Mouse (Mus musculus) MEL (cell line): Measurements from ENCODE around the gene Dlg2. TPM values are rescaled to one million over a fixed set of nuclear protein-coding genes. Genes with fewer than 3 reads are reported as not detected.

Experiments
- DNase-seq: peaks from one replicate; pipeline ENCODE4 v3.0.0; 2011; ENCODE audit warnings: low read depth, low spot score
- H3K27ac ChIP-seq: 2 replicates; pipeline ENCODE4 v1.5.1; 2012; ENCODE audit warnings: low read depth, mild to moderate bottlenecking, control low read depth, low read length, moderate library complexity; ENCODE audit not compliant: control insufficient read depth
- H3K27me3 ChIP-seq, 2 experiments: fragments of 150-350 bp in 1 of 2; sonication (generic) in 1 of 2; 2 replicates each; pipeline ENCODE4 v1.6.1; 2012; ENCODE audit warnings: low read length in 2 of 2, mild to moderate bottlenecking in 2 of 2, improper control_type of control experiment in 1 of 2, moderate library complexity in 1 of 2; ENCODE audit not compliant: insufficient read depth in 2 of 2, control insufficient read depth in 1 of 2
- H3K36me3 ChIP-seq, 2 experiments: 2 replicates each; pipeline ENCODE4 v1.6.1; 2012 to 2014; ENCODE audit warnings: low read length in 2 of 2, improper control_type of control experiment in 1 of 2, inconsistent platforms in 1 of 2, mild to moderate bottlenecking in 1 of 2; ENCODE audit not compliant: insufficient read depth in 2 of 2, control insufficient read depth in 1 of 2
- H3K4me1 ChIP-seq, 2 experiments: fragments of 150-350 bp in 1 of 2; sonication (generic) in 1 of 2; 2 replicates each; pipeline ENCODE4 v1.6.1; 2012; ENCODE audit warnings: low read length in 2 of 2, improper control_type of control experiment in 1 of 2, mild to moderate bottlenecking in 1 of 2; ENCODE audit not compliant: insufficient read depth in 2 of 2, control insufficient read depth in 1 of 2
- H3K4me3 ChIP-seq, 2 experiments: fragments of 150-350 bp in 1 of 2; sonication (generic) in 1 of 2; 2 replicates each; pipeline ENCODE4 v1.5.1; 2012; ENCODE audit warnings: low read depth in 2 of 2, low read length in 2 of 2, mild to moderate bottlenecking in 2 of 2, moderate library complexity in 2 of 2, control low read depth in 1 of 2, improper control_type of control experiment in 1 of 2; ENCODE audit not compliant: control insufficient read depth in 1 of 2, insufficient read depth in 1 of 2
- H3K79me2 ChIP-seq: 2 replicates; pipeline ENCODE4 v1.6.1; 2012; ENCODE audit warnings: mild to moderate bottlenecking, low read length, moderate library complexity; ENCODE audit not compliant: control insufficient read depth, poor library complexity, insufficient read depth
- H3K9ac ChIP-seq: 2 replicates; pipeline ENCODE4 v1.6.1; 2012; ENCODE audit warnings: low read depth, mild to moderate bottlenecking, control low read depth, low read length, moderate library complexity; ENCODE audit not compliant: control insufficient read depth, poor library complexity, severe bottlenecking
- H3K9me3 ChIP-seq: fragments of 150-350 bp; sonication (generic); replicated peaks from 2 replicates; pipeline ENCODE4 v1.6.1; 2012; ENCODE audit warnings: mild to moderate bottlenecking, low read length, improper control_type of control experiment, moderate library complexity; ENCODE audit not compliant: insufficient read depth
- BHLHE40 ChIP-seq: IDR thresholded peaks from 2 replicates; pipeline ENCODE4 v1.6.1; 2012; ENCODE audit warnings: low read depth, mild to moderate bottlenecking, inconsistent platforms, low read length, improper control_type of control experiment, borderline replicate concordance
- CHD1 ChIP-seq: IDR thresholded peaks from 2 replicates; pipeline ENCODE4 v1.6.1; 2012; ENCODE audit warnings: low read depth, mild to moderate bottlenecking, inconsistent platforms, low read length, improper control_type of control experiment
- CTCF ChIP-seq, 3 experiments: IDR thresholded peaks in 2 of 3; conservative IDR thresholded peaks in 1 of 3; 2 replicates each; pipeline ENCODE4 v1.5.1; 2011 to 2012; ENCODE audit warnings: low read length in 3 of 3, low read depth in 2 of 3, mild to moderate bottlenecking in 2 of 3, improper control_type of control experiment in 1 of 3, inconsistent platforms in 1 of 3, mixed read lengths in 1 of 3, moderate library complexity in 1 of 3; ENCODE audit not compliant: control insufficient read depth in 1 of 3, insufficient read depth in 1 of 3, poor library complexity in 1 of 3, severe bottlenecking in 1 of 3
- ELF1 ChIP-seq: IDR thresholded peaks from 2 replicates; pipeline ENCODE4 v1.6.1; 2014; ENCODE audit warnings: low read depth, mild to moderate bottlenecking, inconsistent platforms, low read length, improper control_type of control experiment, moderate library complexity
- EP300 ChIP-seq, 2 experiments: IDR thresholded peaks; 2 replicates each; pipeline ENCODE4 v1.6.1; 2011; ENCODE audit warnings: improper control_type of control experiment in 2 of 2, low read length in 2 of 2, low read depth in 1 of 2, mild to moderate bottlenecking in 1 of 2
- GABPA ChIP-seq: IDR thresholded peaks from 2 replicates; pipeline ENCODE4 v1.6.1; 2012; ENCODE audit warnings: low read depth, mild to moderate bottlenecking, inconsistent platforms, low read length, improper control_type of control experiment, moderate library complexity
- HCFC1 ChIP-seq: IDR thresholded peaks from 2 replicates; pipeline ENCODE4 v1.6.1; 2012; ENCODE audit warnings: low read depth, mild to moderate bottlenecking, inconsistent platforms, low read length, improper control_type of control experiment, moderate library complexity
- MAFK ChIP-seq: IDR thresholded peaks from 2 replicates; pipeline ENCODE4 v1.6.1; 2011; ENCODE audit warnings: low read depth, mild to moderate bottlenecking, low read length, improper control_type of control experiment, borderline replicate concordance
- MAX ChIP-seq: IDR thresholded peaks from 2 replicates; pipeline ENCODE4 v1.6.1; 2011; ENCODE audit warnings: low read length, improper control_type of control experiment
- MXI1 ChIP-seq: IDR thresholded peaks from 2 replicates; pipeline ENCODE4 v1.6.1; 2011; ENCODE audit warnings: mild to moderate bottlenecking, low read depth, low read length, improper control_type of control experiment
- MYB ChIP-seq: IDR thresholded peaks from 2 replicates; pipeline ENCODE4 v1.6.1; 2011; ENCODE audit warnings: mild to moderate bottlenecking, low read depth, low read length, improper control_type of control experiment
- MYC ChIP-seq: IDR thresholded peaks from 2 replicates; pipeline ENCODE4 v1.6.1; 2011; ENCODE audit warnings: low read depth, mild to moderate bottlenecking, low read length, improper control_type of control experiment, moderate library complexity
- NELFE ChIP-seq: IDR thresholded peaks from 2 replicates; pipeline ENCODE4 v1.6.1; 2011; ENCODE audit warnings: low read depth, low read length, improper control_type of control experiment
- POLR2AphosphoS2 ChIP-seq: IDR thresholded peaks from 2 replicates; pipeline ENCODE4 v1.6.1; 2011; ENCODE audit warnings: low read length, improper control_type of control experiment
- POLR2AphosphoS5 ChIP-seq: IDR thresholded peaks from 2 replicates; pipeline ENCODE4 v1.6.1; 2012; ENCODE audit warnings: low read depth, borderline replicate concordance, mild to moderate bottlenecking, inconsistent platforms, low read length, moderate library complexity, mixed read lengths
- RAD21 ChIP-seq: IDR thresholded peaks from 2 replicates; pipeline ENCODE4 v1.6.1; 2011; ENCODE audit warnings: mild to moderate bottlenecking, low read depth, low read length, improper control_type of control experiment
- SMC3 ChIP-seq: IDR thresholded peaks from 2 replicates; pipeline ENCODE4 v1.6.1; 2011; ENCODE audit warnings: low read depth, low read length, improper control_type of control experiment
- TAL1 ChIP-seq: IDR thresholded peaks from 2 replicates; pipeline ENCODE4 v1.6.1; 2012; ENCODE audit warnings: mild to moderate bottlenecking, inconsistent platforms, low read length, moderate library complexity, mixed read lengths
- TBP ChIP-seq: IDR thresholded peaks from 2 replicates; pipeline ENCODE4 v1.8.0; 2011; ENCODE audit warnings: low read depth, low read length, improper control_type of control experiment
- TCF12 ChIP-seq: IDR thresholded peaks from 2 replicates; pipeline ENCODE4 v1.6.1; 2014; ENCODE audit warnings: low read depth, mild to moderate bottlenecking, inconsistent platforms, low read length, improper control_type of control experiment, moderate library complexity
- USF1 ChIP-seq: IDR thresholded peaks from 2 replicates; pipeline ENCODE4 v1.6.1; 2014; ENCODE audit warnings: low read depth, mild to moderate bottlenecking, inconsistent platforms, low read length, improper control_type of control experiment, moderate library complexity
- ZC3H11A ChIP-seq: IDR thresholded peaks from 2 replicates; pipeline ENCODE4 v1.6.1; 2012; ENCODE audit warnings: low read depth, mild to moderate bottlenecking, inconsistent platforms, low read length, improper control_type of control experiment
- ZNF384 ChIP-seq: IDR thresholded peaks from 2 replicates; pipeline ENCODE4 v1.6.1; 2012; ENCODE audit warnings: low read depth, mild to moderate bottlenecking, inconsistent platforms, low read length, improper control_type of control experiment
- polyA plus RNA-seq, 2 experiments: library from polyadenylated mRNA; stranded (reverse) in 1 of 2; unstranded in 1 of 2; fragments of >175 nt in 1 of 2; fragments of >200 nt in 1 of 2; gene quantifications; 2 replicates each; pipeline versions ENCODE4 v1.2.1 to v1.2.4; 2012; ENCODE audit warnings: low replicate concordance in 2 of 2, low read depth in 1 of 2; ENCODE audit not compliant: insufficient read length in 2 of 2, insufficient read depth in 1 of 2, missing spikeins in 1 of 2
- total RNA-seq: library from RNA; depleted of rRNA; stranded (reverse); fragments of 300-350 nt; gene quantifications from 2 replicates; pipeline ENCODE4 v1.2.3, GENCODE M21; 2012

Dlg2 gene
- total and polyA plus RNA-seq, 3 experiments = 0.04 TPM; not detected in 2

DNA sequence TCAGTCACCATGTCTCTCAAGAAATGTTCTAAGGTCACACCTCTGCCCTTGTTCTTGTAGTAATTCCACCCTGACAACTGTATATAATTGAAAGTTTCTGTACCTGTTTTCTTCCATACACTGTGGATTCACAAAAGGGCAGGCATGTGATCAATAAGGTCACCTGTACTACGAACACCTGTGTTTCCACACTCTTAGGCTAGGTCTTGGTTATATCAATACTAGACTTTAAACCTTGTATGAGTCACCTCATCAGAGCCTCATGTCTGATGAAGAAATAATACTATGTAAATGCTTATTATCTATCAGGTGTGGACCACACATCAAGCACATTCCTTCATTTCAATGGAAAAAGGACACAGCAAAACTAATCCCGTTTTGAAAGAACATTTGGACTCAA is 1831.7 kb downstream of the Dlg2 start:
- no peaks in the 10 kb centered on the region for H3K79me2 ChIP-seq
- no peaks in the 10 kb centered on the region for H3K36me3 ChIP-seq
- no peak overlapping the region for H3K27ac ChIP-seq
- no peaks in the 10 kb centered on the region for H3K4me1 ChIP-seq
- no peak for DNase-seq
- H3K9me3 ChIP-seq = no peaks in the 10 kb centered on the region
- H3K9ac ChIP-seq = no peak overlapping the region
- no peak overlapping the region for H3K4me3 ChIP-seq
- H3K27me3 ChIP-seq = no peaks in the 10 kb centered on the region
- TF ChIP-seq BHLHE40 = no peak
- no peak for TF ChIP-seq TBP
- no peak for TF ChIP-seq SMC3
- no peak for TF ChIP-seq POLR2AphosphoS2
- TF ChIP-seq MXI1 = no peak
- TF ChIP-seq NELFE = no peak
- no peak for TF ChIP-seq EP300 (IDR thresholded peaks at IDR 0.05; ENCODE audit: low read depth in 1 of 2, low read length in 2 of 2)
- TF ChIP-seq GABPA = no peak

DNA sequence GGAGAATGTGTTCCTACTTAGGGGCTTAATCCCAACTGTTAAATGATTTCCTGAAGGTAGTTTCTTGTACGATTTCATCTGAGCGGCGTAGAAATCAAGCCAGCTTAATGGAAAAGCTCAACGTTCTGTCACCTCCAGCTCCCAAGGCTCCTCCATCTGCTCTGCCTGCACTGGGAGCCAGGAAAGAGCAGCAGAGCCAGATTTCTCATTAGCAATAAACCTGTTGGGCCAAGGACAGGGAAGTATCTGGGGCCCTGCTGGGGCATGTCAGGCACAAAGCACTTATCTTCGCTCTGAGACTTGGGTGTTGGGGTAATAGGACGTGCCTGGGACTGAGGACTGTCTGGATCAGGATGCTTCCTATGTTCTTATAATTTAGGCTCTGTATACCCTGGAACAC is 1839.9 kb downstream of the Dlg2 start:
- Histone ChIP-seq H3K27me3 (no peaks in the 10 kb centered on the region), H3K27ac (no peak overlapping the region), H3K36me3 (no peaks in the 10 kb centered on the region), H3K9me3 (no peaks in the 10 kb centered on the region), H3K79me2 (no peaks in the 10 kb centered on the region), H3K9ac (no peak overlapping the region), H3K4me3 (no peak overlapping the region), H3K4me1 (no peaks in the 10 kb centered on the region)
- DNase-seq = no peak
- TF ChIP-seq MYB = no peak
- TF ChIP-seq BHLHE40 = no peak
- TF ChIP-seq CTCF (IDR thresholded peaks at IDR 0.05 in 2 of 3, conservative IDR thresholded peaks at IDR 0.05 in 1 of 3; ENCODE audit: control insufficient read depth in 1 of 3, insufficient read depth in 1 of 3, low read depth in 2 of 3, low read length in 3 of 3, poor library complexity in 1 of 3, severe bottlenecking in 1 of 3) = no peak
- no peak for TF ChIP-seq POLR2AphosphoS5
- TF ChIP-seq MAX = no peak
- no peak for TF ChIP-seq CHD1
- no peak for TF ChIP-seq ELF1
- no peak for TF ChIP-seq MAFK
- TF ChIP-seq MYC = no peak
- no peak for TF ChIP-seq USF1
- TF ChIP-seq TAL1 = no peak
- TF ChIP-seq POLR2AphosphoS2 = no peak
- no peak for TF ChIP-seq ZNF384
- no peak for TF ChIP-seq TCF12
- no peak for TF ChIP-seq HCFC1
- TF ChIP-seq ZC3H11A = no peak
- TF ChIP-seq RAD21 = no peak
